Mouse (Mus musculus) urinary bladder, postnatal 0 days (tissue): ENCODE results near the gene Rpl36a. TPM values are rescaled to one million over a fixed set of nuclear protein-coding genes. Genes with fewer than 3 reads are reported as not detected.

Experiments
- polyA plus RNA-seq: library from polyadenylated mRNA; unstranded; fragments of >200 nt; fragmentation: Nextera tagmentation; extraction: Ambion mirVana; gene quantifications from 2 replicates; pipeline ENCODE4 v1.2.1, GENCODE M21; 2015

Gene Rpl36a
- 380 and 391 TPM in 2 replicates for polyA plus RNA-seq

DNA sequence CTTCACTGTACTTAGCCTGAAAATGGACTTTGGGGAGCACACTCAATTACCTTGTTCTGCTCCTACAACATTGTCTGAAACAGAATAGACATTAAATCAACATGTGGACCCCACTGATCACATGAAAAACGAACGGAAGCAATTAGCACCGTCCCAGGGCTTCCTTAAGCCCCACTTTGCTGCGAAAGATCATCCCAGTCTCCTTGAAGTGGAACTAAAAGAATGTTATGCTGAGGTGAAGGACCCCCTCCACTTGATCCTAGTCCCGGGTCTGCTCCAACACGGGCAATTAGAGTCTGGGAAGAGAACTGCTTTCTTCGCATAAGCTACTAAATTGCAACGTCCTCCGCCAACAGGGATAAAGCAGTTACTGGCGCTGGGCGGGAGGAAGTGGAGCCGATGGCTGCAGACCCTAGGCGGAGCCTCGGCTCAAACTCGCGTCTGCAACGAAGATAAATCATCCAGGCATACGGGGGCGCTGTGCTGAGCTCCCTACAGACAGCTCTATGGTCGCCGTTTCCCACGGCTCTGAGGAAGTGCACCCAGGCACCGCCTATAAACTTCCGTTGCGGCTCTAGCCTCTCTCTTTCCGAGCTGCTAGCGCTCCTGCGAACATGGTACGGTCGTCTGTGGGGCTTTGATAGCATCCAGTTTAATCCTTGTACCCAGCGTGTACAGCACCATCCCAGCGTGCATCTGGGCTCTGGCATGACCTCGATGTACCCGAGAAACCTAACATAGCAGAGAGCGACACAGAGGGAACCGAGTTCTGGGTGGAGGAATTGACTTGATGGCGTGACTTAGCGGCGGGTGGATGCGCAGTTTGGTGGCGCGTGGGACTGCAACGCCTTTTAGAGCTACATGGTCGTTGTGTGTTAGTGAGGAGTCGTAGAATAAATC lies at the start of gene Rpl36a:
Rpl36a (plus strand) TSS at position 552 of the 900 bp plus-strand sequence.

DNA sequence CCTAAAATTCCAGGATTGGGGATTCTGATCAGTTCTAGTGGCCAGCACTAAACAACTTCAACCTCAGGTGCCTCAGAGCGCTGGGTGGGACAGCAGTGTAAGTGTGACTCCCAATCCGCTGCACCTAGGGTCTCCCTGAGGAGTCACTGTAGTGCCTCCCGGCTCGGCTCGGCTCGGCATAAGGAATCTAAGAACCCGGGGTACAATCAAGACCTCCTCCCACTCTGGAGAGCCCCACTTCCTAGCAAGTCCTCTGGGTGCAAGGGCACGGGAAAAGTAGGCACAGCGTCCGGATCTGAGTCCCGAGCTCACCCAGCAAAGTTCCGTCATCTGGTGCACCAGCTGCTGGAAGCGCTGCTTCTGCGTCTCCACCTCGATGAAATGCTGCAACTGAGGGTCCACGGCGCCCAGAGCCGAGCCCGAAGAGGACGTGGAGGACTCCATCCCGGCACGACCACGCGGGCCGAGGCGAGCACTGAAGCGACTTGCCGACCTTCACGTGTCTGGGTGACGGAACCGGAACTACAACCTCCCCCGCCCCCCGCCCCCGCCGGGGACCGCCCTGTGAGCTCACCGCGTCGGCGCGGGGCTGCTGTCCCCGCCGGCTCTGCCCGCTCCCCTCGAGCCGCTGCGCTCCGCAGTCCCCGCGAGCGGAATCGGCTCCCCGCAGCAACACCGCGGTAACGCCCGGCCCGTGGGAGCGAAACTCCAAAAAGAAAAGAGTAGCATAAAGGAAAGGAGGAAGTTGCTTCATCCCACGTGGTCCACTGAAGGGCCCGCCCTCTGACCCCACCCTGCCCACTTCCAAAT lies 44.1 kb upstream of the Rpl36a start, which contains the start of gene Timm8a1:
Timm8a1 (minus strand) TSS at position 721 of the 810 bp plus-strand sequence.

DNA sequence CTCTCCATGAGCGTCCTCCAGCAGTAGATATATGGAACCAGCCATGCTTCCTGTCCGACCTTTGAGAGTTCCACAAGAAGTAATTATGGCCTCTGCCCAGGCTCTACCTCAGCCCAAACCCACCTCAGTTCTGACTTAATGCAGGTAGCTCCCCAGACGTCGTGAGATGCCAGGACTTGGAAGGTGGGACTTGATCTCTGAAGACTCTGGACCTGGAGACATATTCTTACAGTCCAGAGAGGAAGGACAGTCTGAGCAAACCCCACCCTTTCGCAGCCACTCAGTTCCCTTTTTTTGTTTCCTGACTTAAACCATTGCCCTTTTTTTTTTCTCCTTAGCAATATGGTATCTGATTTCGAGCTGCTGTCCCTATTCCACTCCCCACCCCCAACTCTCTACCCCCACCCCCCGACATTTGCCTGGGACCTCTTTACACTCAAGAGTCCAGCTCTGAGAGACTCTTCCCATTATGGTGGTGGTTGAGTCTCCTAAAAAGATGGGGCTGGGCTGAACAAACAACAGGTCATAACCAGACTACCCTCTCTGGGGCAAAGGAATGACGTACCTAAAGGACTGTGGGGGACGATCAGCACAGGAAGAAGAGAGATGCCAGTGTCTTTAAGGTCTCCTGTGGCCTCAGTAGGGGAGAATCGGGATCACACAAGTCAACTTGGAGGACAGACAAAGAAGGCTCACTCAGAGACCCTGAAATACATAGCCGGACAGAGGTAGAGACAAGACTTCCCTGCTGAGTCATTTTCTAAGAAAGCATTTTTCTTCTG lies 2.4 kb upstream of the Rpl36a start, which contains the start of gene Btk:
Btk (minus strand) TSS at position 683 of the 782 bp plus-strand sequence.

DNA sequence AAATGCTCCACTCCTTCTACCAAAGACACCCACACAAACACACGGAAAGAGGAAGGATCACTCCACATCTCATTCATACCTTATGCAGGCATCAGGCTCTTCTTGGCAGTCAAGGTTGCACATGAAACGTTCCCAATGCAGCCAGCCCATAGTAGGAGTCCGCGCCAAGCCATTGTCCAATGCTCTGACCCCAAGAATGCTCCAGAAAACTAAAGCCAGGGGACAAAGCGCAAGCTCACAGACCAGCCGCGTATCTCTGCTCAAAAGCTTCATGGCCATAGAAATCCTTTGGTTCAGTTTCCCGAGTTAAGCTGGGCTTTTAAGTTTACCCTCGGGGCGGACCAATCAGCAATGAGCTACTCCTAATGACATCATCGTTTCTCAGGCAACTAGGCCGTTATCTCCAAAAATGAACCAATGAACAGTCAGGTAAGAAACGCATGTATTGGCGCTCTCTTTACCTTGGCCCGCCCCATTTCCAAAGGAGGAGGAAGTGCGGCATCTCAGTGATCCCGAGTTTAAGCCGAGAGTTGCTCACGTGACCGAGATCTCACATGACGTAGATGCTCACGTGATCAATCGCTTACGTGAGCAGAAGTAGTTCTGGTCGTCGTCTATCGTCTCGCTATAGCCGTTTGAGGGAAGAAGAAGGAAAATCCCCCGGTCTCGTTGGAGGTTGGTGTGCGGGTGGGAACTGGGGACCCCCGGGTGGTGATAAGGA lies 15.4 kb downstream of the Rpl36a start, which contains the start of the genes Gla and Hnrnph2:
Gla (minus strand) TSS at position 467 of the 721 bp plus-strand sequence.
Hnrnph2 (plus strand) TSS at position 521 of the 721 bp plus-strand sequence.

Other genes with a start within 250 kb of the Rpl36a start
- gene Drp2, start 181.1 kb upstream of the Rpl36a start, polyA plus RNA-seq: 0.11 and 0.17 TPM in 2 replicates
- gene Taf7l, start 109.2 kb upstream of the Rpl36a start, polyA plus RNA-seq: not detected in 2 replicates
- 42.5 and 43.2 TPM in 2 replicates for gene Timm8a1, start 43.8 kb upstream of the Rpl36a start, polyA plus RNA-seq
- 0.93 and 2.5 TPM in 2 replicates for gene Btk, start 2.1 kb upstream of the Rpl36a start, polyA plus RNA-seq
- 5.9 and 6.4 TPM in 2 replicates for gene Gla, start 15.5 kb downstream of the Rpl36a start, polyA plus RNA-seq
- 79.9 and 85.6 TPM in 2 replicates for gene Hnrnph2, start 15.5 kb downstream of the Rpl36a start, polyA plus RNA-seq
- 1.5 and 1.6 TPM in 2 replicates for gene Armcx4, start 100.9 kb downstream of the Rpl36a start, polyA plus RNA-seq
- gene Armcx1, start 132.3 kb downstream of the Rpl36a start, polyA plus RNA-seq: 17.7 and 22.6 TPM in 2 replicates
- 6.0 and 6.1 TPM in 2 replicates for gene Armcx6, start 165.8 kb downstream of the Rpl36a start, polyA plus RNA-seq
- 41.4 and 50.7 TPM in 2 replicates for gene Armcx3, start 170.9 kb downstream of the Rpl36a start, polyA plus RNA-seq
- gene Armcx2, start 223.6 kb downstream of the Rpl36a start, polyA plus RNA-seq: 22.7 and 25.9 TPM in 2 replicates